ENCODE assay signal across 8 mouse cellular contexts in the genomic region with DNA sequence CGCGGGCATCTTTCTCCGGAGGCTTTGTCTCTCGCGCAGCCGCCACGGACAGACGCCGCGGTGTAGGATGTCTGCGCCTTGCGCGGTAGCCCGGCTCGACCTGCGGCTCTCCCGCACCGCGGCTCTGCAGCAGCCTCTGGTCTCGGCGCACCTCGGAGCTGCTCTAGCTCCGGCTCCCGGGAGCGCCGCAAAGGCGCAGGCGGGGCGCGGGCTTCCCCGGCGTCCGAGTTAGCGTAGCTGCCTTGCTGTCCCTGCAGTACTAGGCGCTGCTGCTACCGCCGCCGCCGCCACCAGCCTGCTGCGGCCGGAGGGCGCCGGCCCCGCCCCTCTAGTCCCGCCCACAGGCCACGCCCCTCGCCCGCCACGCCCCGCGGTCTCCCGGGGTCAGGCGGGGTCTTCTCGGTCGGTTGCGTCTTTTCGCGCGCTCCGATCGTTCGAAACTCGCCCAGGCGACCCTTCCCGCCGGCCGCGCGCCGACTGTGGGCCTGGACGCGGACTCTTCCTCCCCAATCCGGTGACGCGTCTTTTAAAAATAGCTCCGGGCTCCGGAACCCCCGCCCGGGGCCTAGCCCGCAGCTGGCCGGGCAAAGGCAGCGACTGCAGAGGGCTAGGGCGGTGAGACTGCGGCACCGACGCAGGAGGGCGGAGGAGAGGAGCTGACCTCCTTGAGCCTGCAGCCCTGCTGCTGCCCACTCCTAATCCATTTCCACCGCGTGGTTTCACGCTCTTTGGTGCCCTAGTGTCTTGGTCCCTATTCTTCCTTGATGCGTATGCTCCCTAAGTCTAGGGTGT. TPM values are rescaled to one million over a fixed set of nuclear protein-coding genes. Genes with fewer than 3 reads are reported as not detected.
A peak's percentile ranks its signal among the peaks of the same experiment; 100 is the strongest.
DNase-seq lines count a peak whose midpoint lies in the region; ATAC-seq and TF ChIP-seq lines count a peak whose summit lies in the region.

Gene Arl4c, minus strand, starts transcription at position 352 of the 792 bp plus-strand sequence.

- TF ChIP-seq CTCF in hindbrain, postnatal 0 days (IDR thresholded peaks at IDR 0.05; ENCODE audit: low read depth): peak; percentile 27; the same call in 1 of the 2 replicates

- H3K9ac ChIP-seq in hindbrain, postnatal 0 days (replicated peaks; ENCODE audit: low read length): peak within 1 kb of the TSS; percentile 97

- 2% methylated on average over 86 of the region's 91 CpGs for WGBS in hindbrain, postnatal 0 days

- peak within 1 kb of the TSS; percentile 67 for H3K4me2 ChIP-seq in hindbrain, postnatal 0 days (ENCODE audit: low read depth, low read length)

- H3K27ac ChIP-seq in hindbrain, postnatal 0 days: peak within 1 kb of the TSS; percentile 97

- H3K27me3 ChIP-seq in hindbrain, postnatal 0 days (ENCODE audit: insufficient read depth, low read length): no peaks in the 10 kb centered on the region

- no peaks in the 10 kb centered on the region; the same call in 1 of the 2 replicates for H3K36me3 ChIP-seq in hindbrain, postnatal 0 days (ENCODE audit: insufficient read depth, low read length)

- peak; percentile 84 for ATAC-seq in hindbrain, postnatal 0 days
- ATAC-seq in megakaryocyte, adult 5-6 weeks (ENCODE audit: poor library complexity, severe bottlenecking): peak; percentile 59

- no peaks in the 10 kb centered on the region for H3K9me3 ChIP-seq in hindbrain, postnatal 0 days (ENCODE audit: low read length)

- H3K4me1 ChIP-seq in hindbrain, postnatal 0 days (ENCODE audit: insufficient read depth, low read length): 0 out of 2 replicates have a peak, but pooled peaks cover 9% of the 10 kb centered on the region

- H3K4me3 ChIP-seq in hindbrain, postnatal 0 days (ENCODE audit: low read length): peak within 1 kb of the TSS; percentile 92

- DNase-seq in ZHBTc4 (ENCODE audit: low read depth, low spot score): peak; percentile 89
- DNase-seq in cerebellum, postnatal 4 days (ENCODE audit: low spot score in 2 of 2): peak; percentile 60 to 84
- peak; percentile 84 for DNase-seq in gastrocnemius, postnatal 10 days
- DNase-seq in hindbrain, postnatal 0 days (ENCODE audit: low spot score): peak; percentile 88
- peak; percentile 53 to 80 for DNase-seq in left cerebral cortex, adult 9 months (ENCODE audit: low spot score in 2 of 2)
- peak; percentile 75 for DNase-seq in right cerebral cortex, adult 18-20 months
- peak; percentile 80 for DNase-seq in urinary bladder, postnatal 14 days (ENCODE audit: low spot score)

RNA-seq across cellular contexts. Expression of gene Arl4c, which starts in this region (rescaled TPM):
- total RNA-seq in gastrocnemius, postnatal 10 days (2021): 1 to 10 TPM; 4.4 to 6.3 TPM
- 69.3 and 83.8 TPM in 2 replicates for total RNA-seq in hindbrain, postnatal 0 days (2014; rRNA removed)
- 33.4 and 34.7 TPM in 2 replicates for polyA plus RNA-seq in hindbrain, postnatal 0 days (2015; fragmentation: Nextera tagmentation; extraction: Ambion mirVana)
- 25.3 and 27.4 TPM in 2 replicates for total RNA-seq in megakaryocyte, adult 5-6 weeks (2015)
- total RNA-seq in megakaryocyte, adult 5-6 weeks (2017): 36.0 and 39.1 TPM in 2 replicates

Comparison
In these comparisons a context has a peak if more than half of its experiments do, and no peak if none do; other contexts are left out.
1. Peak in every context shown above with its lines: DNase-seq, ATAC-seq, H3K4me3 ChIP-seq and H3K27ac ChIP-seq.